Mouse (Mus musculus): ENCODE results near the gene Cdc42bpa.

Cdc42bpa gene

GRCm38 (mm10) chr1:179959721-179960542 is at the start of gene Cdc42bpa:
Gene Cdc42bpa, plus strand, starts transcription at chr1:179960472.
- peak; percentile 72 to 73 for DNase-seq (ENCODE audit: low spot score in 2 of 2)

- peak; percentile 83 to 84 for DNase-seq (ENCODE audit: low spot score in 2 of 2)
Measured at GRCm38 (mm10) chr1:179913471-179913870, 46.8 kb upstream of the Cdc42bpa start.

- no peak for DNase-seq (ENCODE audit: low spot score in 2 of 2)
Measured at GRCm38 (mm10) chr1:179917036-179917435, 43.2 kb upstream of the Cdc42bpa start.

- no peak for DNase-seq (ENCODE audit: low spot score in 2 of 2)
Measured at GRCm38 (mm10) chr1:179917481-179917880, 42.8 kb upstream of the Cdc42bpa start.

GRCm38 (mm10) chr1:179919656-179920436 is 40.4 kb upstream of the Cdc42bpa start:
- DNase-seq (ENCODE audit: low spot score in 2 of 2): no peak

- DNase-seq (ENCODE audit: low spot score in 2 of 2): no peak
Measured at GRCm38 (mm10) chr1:179923661-179924405, 36.4 kb upstream of the Cdc42bpa start.

GRCm38 (mm10) chr1:179926240-179926639 is 34.0 kb upstream of the Cdc42bpa start:
- DNase-seq (ENCODE audit: low spot score in 2 of 2): no peak

- no peak for DNase-seq (ENCODE audit: low spot score in 2 of 2)
Measured at GRCm38 (mm10) chr1:179927102-179927501, 33.2 kb upstream of the Cdc42bpa start.

- no peak for DNase-seq (ENCODE audit: low spot score in 2 of 2)
Measured at GRCm38 (mm10) chr1:179928822-179929221, 31.4 kb upstream of the Cdc42bpa start.

GRCm38 (mm10) chr1:179931247-179931646 is 29.0 kb upstream of the Cdc42bpa start:
- no peak for DNase-seq (ENCODE audit: low spot score in 2 of 2)

- no peak for DNase-seq (ENCODE audit: low spot score in 2 of 2)
Measured at GRCm38 (mm10) chr1:179934064-179934463, 26.2 kb upstream of the Cdc42bpa start.

- no peak for DNase-seq (ENCODE audit: low spot score in 2 of 2)
Measured at GRCm38 (mm10) chr1:179940071-179940786, 20.0 kb upstream of the Cdc42bpa start.

- DNase-seq (ENCODE audit: low spot score in 2 of 2): peak in 1 of 2 experiments; percentile 23
Measured at GRCm38 (mm10) chr1:179940787-179941352, 19.4 kb upstream of the Cdc42bpa start.

GRCm38 (mm10) chr1:179945017-179945416 is 15.3 kb upstream of the Cdc42bpa start:
- no peak for DNase-seq (ENCODE audit: low spot score in 2 of 2)

- no peak for DNase-seq (ENCODE audit: low spot score in 2 of 2)
Measured at GRCm38 (mm10) chr1:179946616-179947015, 13.7 kb upstream of the Cdc42bpa start.

GRCm38 (mm10) chr1:179947653-179948052 is 12.6 kb upstream of the Cdc42bpa start:
- DNase-seq (ENCODE audit: low spot score in 2 of 2): no peak

GRCm38 (mm10) chr1:179951597-179951996 is 8.7 kb upstream of the Cdc42bpa start:
- DNase-seq (ENCODE audit: low spot score in 2 of 2): no peak

GRCm38 (mm10) chr1:179953251-179953650 is 7.0 kb upstream of the Cdc42bpa start:
- DNase-seq (ENCODE audit: low spot score in 2 of 2): no peak

- DNase-seq (ENCODE audit: low spot score in 2 of 2): no peak
Measured at GRCm38 (mm10) chr1:179957431-179957830, 2.8 kb upstream of the Cdc42bpa start.

GRCm38 (mm10) chr1:179958871-179959720 is 1.2 kb upstream of the Cdc42bpa start:
- DNase-seq (ENCODE audit: low spot score in 2 of 2): peak; percentile 36 to 45

Measured in urinary bladder, postnatal 36 days (tissue).